Mouse (Mus musculus): ENCODE measurements at regions not wholly inside any gene's neighbourhood (a gene's known extent, or its start where the extent isn't known, plus 50 kb on each side); places are given as distances from the start of the nearest gene placed in this dataset.

- Histone ChIP-seq H3K27ac (ENCODE audit: insufficient read depth, low read depth) (no peak overlapping the region), H3K4me3 (replicated peaks in 1 of 3; ENCODE audit: low read depth in 2 of 3, low read length in 2 of 3, poor library complexity in 1 of 3) (no peak overlapping the region), H3K4me1 (ENCODE audit: control insufficient read depth in 1 of 2, insufficient read depth in 2 of 2) (no peaks in the 10 kb centered on the region), H3K27me3 (replicated peaks) (no peaks in the 10 kb centered on the region), H3K36me3 (replicated peaks in 1 of 2; ENCODE audit: control insufficient read depth in 1 of 2, insufficient read depth in 1 of 2, low read length in 1 of 2) (no peaks in the 10 kb centered on the region), H3K9me3 (replicated peaks; ENCODE audit: low read length) (peaks cover 64% of the 10 kb centered on the region), H3K9ac (ENCODE audit: insufficient read depth, low read depth) (no peak overlapping the region), H3K79me2 (replicated peaks; ENCODE audit: control insufficient read depth, extremely low read depth, insufficient read depth, poor library complexity, severe bottlenecking) (no peaks in the 10 kb centered on the region), H3K4me2 (ENCODE audit: insufficient read depth, low read depth, poor library complexity, severe bottlenecking) (no peak overlapping the region)
- no peak for DNase-seq (ENCODE audit: extremely low read depth)
- TF ChIP-seq MEF2A (IDR thresholded peaks at IDR 0.05; ENCODE audit: borderline replicate concordance, low read depth, low read length) = no peak
- no peak for TF ChIP-seq ZMIZ1 (IDR thresholded peaks at IDR 0.05; ENCODE audit: low read depth, low read length)
- TF ChIP-seq NRF1 (IDR thresholded peaks at IDR 0.05; ENCODE audit: low read depth, low read length) = no peak
- no peak for TF ChIP-seq E2F4 (IDR thresholded peaks at IDR 0.05; ENCODE audit: insufficient replicate concordance, low read depth, low read length)
- no peak for TF ChIP-seq EP300 (IDR thresholded peaks at IDR 0.05; ENCODE audit: low read length)
- TF ChIP-seq POLR2A (IDR thresholded peaks at IDR 0.05; ENCODE audit: low read depth, low read length) = no peak
- no peak for TF ChIP-seq USF2 (conservative IDR thresholded peaks at IDR 0.05; ENCODE audit: low read depth, low read length)
- TF ChIP-seq JUN (IDR thresholded peaks at IDR 0.05; ENCODE audit: insufficient read depth, low read depth, low read length) = no peak
- in situ Hi-C loops (cut with MboI; ENCODE audit: low pct_ligation_motif_present, low pct_unique_long_range_greater_than_20kb, low sequenced_read_pairs) = no loop called here
- dilution Hi-C loops (cut with MboI; ENCODE audit: extremely low pct_ligation_motif_present, extremely low pct_unique_long_range_greater_than_20kb, low sequenced_read_pairs) = no loop called here
Observed at GRCm38 (mm10) chr10:99959279-99959678, 56.2 kb upstream of the Kitl start.

- Histone ChIP-seq H3K4me1 (ENCODE audit: control insufficient read depth in 1 of 2, insufficient read depth in 2 of 2) (no peaks in the 10 kb centered on the region), H3K9ac (ENCODE audit: insufficient read depth, low read depth) (no peak overlapping the region), H3K36me3 (replicated peaks in 1 of 2; ENCODE audit: control insufficient read depth in 1 of 2, insufficient read depth in 1 of 2, low read length in 1 of 2) (no peaks in the 10 kb centered on the region), H3K4me3 (replicated peaks in 1 of 3; ENCODE audit: low read depth in 2 of 3, low read length in 2 of 3, poor library complexity in 1 of 3) (no peak overlapping the region), H3K9me3 (replicated peaks; ENCODE audit: low read length) (peaks cover 59% of the 10 kb centered on the region), H3K27me3 (replicated peaks) (no peaks in the 10 kb centered on the region), H3K79me2 (replicated peaks; ENCODE audit: control insufficient read depth, extremely low read depth, insufficient read depth, poor library complexity, severe bottlenecking) (no peaks in the 10 kb centered on the region), H3K4me2 (ENCODE audit: insufficient read depth, low read depth, poor library complexity, severe bottlenecking) (no peak overlapping the region), H3K27ac (ENCODE audit: insufficient read depth, low read depth) (no peak overlapping the region)
- DNase-seq (ENCODE audit: extremely low read depth) = no peak
- in situ Hi-C loops (cut with MboI; ENCODE audit: low pct_ligation_motif_present, low pct_unique_long_range_greater_than_20kb, low sequenced_read_pairs) = no loop called here
- TF ChIP-seq ZKSCAN1 (IDR thresholded peaks at IDR 0.05; ENCODE audit: borderline replicate concordance, low read depth, low read length) (no peak), BHLHE40 (IDR thresholded peaks at IDR 0.05; ENCODE audit: low read depth, low read length) (no peak), UBTF (IDR thresholded peaks at IDR 0.05; ENCODE audit: low read depth, low read length) (no peak), NELFE (IDR thresholded peaks at IDR 0.05; ENCODE audit: low read depth, low read length) (no peak), CHD1 (IDR thresholded peaks at IDR 0.05; ENCODE audit: low read depth, low read length) (no peak), CHD2 (IDR thresholded peaks at IDR 0.05; ENCODE audit: low read length) (no peak), EP300 (IDR thresholded peaks at IDR 0.05; ENCODE audit: low read length) (no peak), POLR2AphosphoS2 (IDR thresholded peaks at IDR 0.05; ENCODE audit: low read depth, low read length) (no peak), USF2 (conservative IDR thresholded peaks at IDR 0.05; ENCODE audit: low read depth, low read length) (no peak), E2F4 (IDR thresholded peaks at IDR 0.05; ENCODE audit: insufficient replicate concordance, low read depth, low read length) (no peak), PAX5 (IDR thresholded peaks at IDR 0.05; ENCODE audit: low read length) (no peak), IRF4 (IDR thresholded peaks at IDR 0.05; ENCODE audit: low read depth, low read length) (no peak), MXI1 (IDR thresholded peaks at IDR 0.05; ENCODE audit: low read depth, low read length) (no peak), MAZ (IDR thresholded peaks at IDR 0.05; ENCODE audit: low read depth, low read length) (no peak), HCFC1 (IDR thresholded peaks at IDR 0.05; ENCODE audit: low read depth, low read length) (no peak), KAT2A (IDR thresholded peaks at IDR 0.05; ENCODE audit: insufficient replicate concordance, low read length) (no peak), RCOR1 (conservative IDR thresholded peaks at IDR 0.05; ENCODE audit: low read depth, low read length) (no peak), MEF2A (IDR thresholded peaks at IDR 0.05; ENCODE audit: borderline replicate concordance, low read depth, low read length) (no peak), SIN3A (IDR thresholded peaks at IDR 0.05; ENCODE audit: low read length) (no peak)
- dilution Hi-C loops (cut with MboI; ENCODE audit: extremely low pct_ligation_motif_present, extremely low pct_unique_long_range_greater_than_20kb, low sequenced_read_pairs) = no loop called here
Observed at GRCm38 (mm10) chr10:99952486-99952885, 62.9 kb upstream of the Kitl start.

All from CH12.LX (cell line).